Mouse (Mus musculus) retina, embryonic 14.5 days (tissue): ENCODE data around the gene Mcm5.

Experiments
- DNase-seq: peaks from one replicate; pipeline ENCODE4 v3.0.0-alpha.2; 2015; ENCODE audit warnings: low spot score

The Mcm5 gene

GRCm38 (mm10) chr8:75172009-75172685 lies 62.8 kb downstream of the Mcm5 start:
- DNase-seq = no peak
